Mouse (Mus musculus): ENCODE data around the gene Pitx3. TPM values are rescaled to one million over a fixed set of nuclear protein-coding genes. Genes with fewer than 3 reads are reported as not detected.

The Pitx3 gene
- polyA plus RNA-seq, 1 experiment = 0.84 TPM

DNA sequence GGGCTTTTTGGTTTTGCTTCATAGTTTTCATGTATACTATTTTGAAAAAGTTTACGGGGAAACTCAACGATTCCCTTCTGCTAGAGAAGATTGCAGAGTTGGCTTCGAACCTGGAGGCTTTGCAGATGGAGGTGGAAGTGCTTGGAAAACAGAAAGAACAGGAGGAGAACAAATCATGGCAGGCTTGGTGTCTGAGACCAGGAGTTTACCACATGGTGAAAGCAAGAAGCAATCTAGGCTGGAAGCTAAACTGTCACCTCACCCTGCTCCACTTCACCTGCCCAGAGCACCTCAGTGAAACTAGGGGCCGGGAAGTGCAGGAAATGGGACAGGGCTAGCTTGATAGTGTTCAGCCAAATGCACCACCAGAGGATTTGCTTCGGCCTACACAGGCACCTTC is 51.7 kb downstream of the Pitx3 start:
- H3K27ac ChIP-seq (ENCODE audit: control insufficient read depth, insufficient read depth, low read depth, low read length) = no peak overlapping the region
- H3K4me1 ChIP-seq (ENCODE audit: control insufficient read depth, insufficient read depth, low read length) = no peaks in the 10 kb centered on the region
- H3K4me3 ChIP-seq (ENCODE audit: control insufficient read depth, low read depth, low read length) = no peak overlapping the region
- no peaks in the 10 kb centered on the region for H3K27me3 ChIP-seq (ENCODE audit: control insufficient read depth, insufficient read depth, low read length)
- TF ChIP-seq CTCF (IDR thresholded peaks at IDR 0.05; ENCODE audit: control insufficient read depth, insufficient read depth, insufficient replicate concordance, low read depth, low read length) = no peak
- no peak for TF ChIP-seq POLR2A (IDR thresholded peaks at IDR 0.05; ENCODE audit: control insufficient read depth, low read depth, low read length)
- no peaks in the 10 kb centered on the region for H3K36me3 ChIP-seq (ENCODE audit: control insufficient read depth, insufficient read depth, low read length)

DNA sequence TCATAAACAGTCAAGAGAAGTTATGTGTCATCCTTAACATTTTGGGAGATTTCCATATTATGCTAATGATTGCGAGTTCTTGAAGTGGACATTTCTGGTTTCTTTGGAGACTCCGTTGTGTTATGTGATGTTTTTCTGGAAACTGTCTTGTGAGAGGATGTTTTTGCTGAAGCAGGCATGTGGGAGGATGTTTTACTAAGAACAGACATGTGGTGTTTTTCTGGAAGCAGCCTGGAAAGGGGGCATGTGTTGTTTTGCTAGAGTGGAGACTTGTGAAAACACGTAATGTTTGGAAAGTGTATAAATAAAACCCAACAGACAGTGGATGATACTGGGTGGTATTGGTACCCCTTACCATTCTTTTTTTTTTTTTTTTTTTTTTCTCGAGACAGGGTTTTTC is 52.8 kb downstream of the Pitx3 start:
- H3K27me3 ChIP-seq (ENCODE audit: control insufficient read depth, insufficient read depth, low read length) = no peaks in the 10 kb centered on the region
- H3K36me3 ChIP-seq (ENCODE audit: control insufficient read depth, insufficient read depth, low read length) = no peaks in the 10 kb centered on the region
- no peak overlapping the region for H3K4me3 ChIP-seq (ENCODE audit: control insufficient read depth, low read depth, low read length)
- no peak overlapping the region for H3K27ac ChIP-seq (ENCODE audit: control insufficient read depth, insufficient read depth, low read depth, low read length)
- H3K4me1 ChIP-seq (ENCODE audit: control insufficient read depth, insufficient read depth, low read length) = no peaks in the 10 kb centered on the region
- no peak for TF ChIP-seq CTCF (IDR thresholded peaks at IDR 0.05; ENCODE audit: control insufficient read depth, insufficient read depth, insufficient replicate concordance, low read depth, low read length)
- no peak for TF ChIP-seq POLR2A (IDR thresholded peaks at IDR 0.05; ENCODE audit: control insufficient read depth, low read depth, low read length)

DNA sequence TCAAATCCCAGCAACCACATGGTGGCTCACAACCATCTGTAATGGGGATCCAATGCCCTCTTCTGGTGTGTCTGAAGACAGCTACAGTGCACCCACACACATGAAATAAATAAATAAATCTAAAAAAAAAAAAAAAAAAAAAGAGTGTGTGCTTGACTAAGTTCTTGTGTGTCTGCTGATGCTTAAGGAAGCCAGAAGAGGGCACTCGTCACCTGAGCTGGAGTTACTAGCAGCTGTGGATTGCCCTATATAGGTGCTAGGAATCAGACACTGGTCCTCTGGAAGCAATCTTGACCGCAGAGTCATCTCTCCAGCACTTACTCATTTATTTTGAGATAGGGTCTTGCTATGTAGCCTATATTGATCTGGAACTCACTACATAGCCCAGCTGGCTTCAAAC is 54.0 kb downstream of the Pitx3 start:
- H3K27me3 ChIP-seq (ENCODE audit: control insufficient read depth, insufficient read depth, low read length) = no peaks in the 10 kb centered on the region
- no peaks in the 10 kb centered on the region for H3K36me3 ChIP-seq (ENCODE audit: control insufficient read depth, insufficient read depth, low read length)
- no peaks in the 10 kb centered on the region; the same call in 1 of the 2 replicates for H3K4me1 ChIP-seq (ENCODE audit: control insufficient read depth, insufficient read depth, low read length)
- H3K27ac ChIP-seq (ENCODE audit: control insufficient read depth, insufficient read depth, low read depth, low read length) = no peak overlapping the region
- TF ChIP-seq POLR2A (IDR thresholded peaks at IDR 0.05; ENCODE audit: control insufficient read depth, low read depth, low read length) = no peak
- no peak for TF ChIP-seq CTCF (IDR thresholded peaks at IDR 0.05; ENCODE audit: control insufficient read depth, insufficient read depth, insufficient replicate concordance, low read depth, low read length)
- H3K4me3 ChIP-seq (ENCODE audit: control insufficient read depth, low read depth, low read length) = no peak overlapping the region

DNA sequence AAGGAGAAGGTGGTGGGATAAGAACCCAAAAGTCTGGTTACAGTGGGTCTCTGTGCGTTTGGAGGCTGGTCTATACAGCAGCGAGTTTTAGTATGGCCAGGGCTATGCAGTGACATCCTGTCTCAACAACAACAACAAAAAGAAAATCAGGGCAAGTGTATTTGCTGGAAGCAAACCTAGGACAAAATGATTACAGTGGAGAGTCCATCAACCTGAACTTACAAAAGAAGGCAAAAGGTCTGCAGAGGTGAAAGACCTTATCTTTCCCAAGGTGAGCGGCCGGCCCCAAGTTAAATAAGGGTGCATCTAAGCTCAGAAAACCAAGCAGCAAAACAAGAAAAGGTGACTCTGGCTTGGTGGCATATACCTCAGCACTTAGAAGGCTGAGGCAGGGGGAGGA is 56.5 kb downstream of the Pitx3 start:
- peaks cover 7% of the 10 kb centered on the region for H3K4me1 ChIP-seq (ENCODE audit: control insufficient read depth, insufficient read depth, low read length)
- H3K4me3 ChIP-seq (ENCODE audit: control insufficient read depth, low read depth, low read length) = no peak overlapping the region
- H3K27me3 ChIP-seq (ENCODE audit: control insufficient read depth, insufficient read depth, low read length) = no peaks in the 10 kb centered on the region
- H3K27ac ChIP-seq (ENCODE audit: control insufficient read depth, insufficient read depth, low read depth, low read length) = no peak overlapping the region
- no peaks in the 10 kb centered on the region for H3K36me3 ChIP-seq (ENCODE audit: control insufficient read depth, insufficient read depth, low read length)
- TF ChIP-seq CTCF (IDR thresholded peaks at IDR 0.05; ENCODE audit: control insufficient read depth, insufficient read depth, insufficient replicate concordance, low read depth, low read length) (no peak), POLR2A (IDR thresholded peaks at IDR 0.05; ENCODE audit: control insufficient read depth, low read depth, low read length) (no peak)

DNA sequence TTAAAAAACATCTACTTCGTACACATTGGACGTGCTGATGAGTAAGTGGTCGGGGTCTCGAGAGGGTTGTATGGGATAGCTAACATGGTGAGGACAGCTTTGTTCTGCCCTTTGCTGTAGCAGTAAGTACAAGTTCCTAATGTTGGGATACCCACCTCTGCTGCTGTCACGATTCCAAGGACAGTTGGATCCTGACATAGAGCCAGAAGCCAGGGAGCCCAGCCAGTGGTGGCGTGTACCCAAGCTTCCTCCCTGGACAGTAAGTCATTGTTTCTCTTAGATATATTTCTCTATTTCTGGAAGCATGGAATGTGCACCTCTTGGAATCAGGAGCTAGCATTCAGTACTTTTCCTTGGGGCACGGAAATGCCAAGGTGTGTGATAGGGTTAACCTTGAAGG is 60.3 kb downstream of the Pitx3 start:
- Histone ChIP-seq H3K27ac (ENCODE audit: control insufficient read depth, insufficient read depth, low read depth, low read length) (peak overlapping the region; percentile 44; the same call in 1 of the 2 replicates), H3K4me1 (ENCODE audit: control insufficient read depth, insufficient read depth, low read length) (peaks cover 7% of the 10 kb centered on the region), H3K27me3 (ENCODE audit: control insufficient read depth, insufficient read depth, low read length) (no peaks in the 10 kb centered on the region), H3K4me3 (ENCODE audit: control insufficient read depth, low read depth, low read length) (no peak overlapping the region), H3K36me3 (ENCODE audit: control insufficient read depth, insufficient read depth, low read length) (peaks cover 7% of the 10 kb centered on the region; the same call in 1 of the 2 replicates)
- no peak for TF ChIP-seq CTCF (IDR thresholded peaks at IDR 0.05; ENCODE audit: control insufficient read depth, insufficient read depth, insufficient replicate concordance, low read depth, low read length)
- no peak for TF ChIP-seq POLR2A (IDR thresholded peaks at IDR 0.05; ENCODE audit: control insufficient read depth, low read depth, low read length)

DNA sequence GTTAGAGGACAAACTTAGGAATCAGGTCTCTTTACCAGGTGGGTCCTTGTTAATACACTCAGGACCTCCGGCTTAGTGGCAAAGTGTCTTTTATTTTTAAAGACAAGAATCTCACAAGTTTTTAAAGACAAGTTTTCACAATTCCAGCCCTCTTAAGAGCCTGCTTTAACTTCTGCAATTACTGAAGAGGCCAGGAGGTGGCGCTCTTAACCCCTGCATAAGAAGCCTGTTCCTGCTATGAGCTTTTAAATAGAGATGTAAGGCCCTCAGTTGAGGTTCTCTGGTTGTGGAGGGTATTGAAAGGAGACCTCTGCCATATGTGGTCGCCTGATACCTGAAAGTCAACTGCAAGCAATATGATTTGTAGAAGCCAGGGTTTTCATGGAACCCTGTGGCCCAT is 61.8 kb downstream of the Pitx3 start:
- Histone ChIP-seq H3K4me1 (ENCODE audit: control insufficient read depth, insufficient read depth, low read length) (peaks cover 7% of the 10 kb centered on the region), H3K4me3 (ENCODE audit: control insufficient read depth, low read depth, low read length) (no peak overlapping the region), H3K27me3 (ENCODE audit: control insufficient read depth, insufficient read depth, low read length) (no peaks in the 10 kb centered on the region), H3K27ac (ENCODE audit: control insufficient read depth, insufficient read depth, low read depth, low read length) (no peak overlapping the region), H3K36me3 (ENCODE audit: control insufficient read depth, insufficient read depth, low read length) (peaks cover 8% of the 10 kb centered on the region; the same call in 1 of the 2 replicates)
- no peak for TF ChIP-seq POLR2A (IDR thresholded peaks at IDR 0.05; ENCODE audit: control insufficient read depth, low read depth, low read length)

Other genes with a start within 250 kb of the Pitx3 start
- 5.7 and 5.8 TPM in 2 replicates for gene Armh3, start 149.8 kb downstream of the Pitx3 start, polyA plus RNA-seq (2012; rRNA removed)
- 1.0 and 1.1 TPM in 2 replicates for gene Hps6, start 144.8 kb downstream of the Pitx3 start, polyA plus RNA-seq (2012; rRNA removed)
- 8.9 and 10.1 TPM in 2 replicates for gene Pprc1, start 103.4 kb downstream of the Pitx3 start, polyA plus RNA-seq (2012; rRNA removed)
- 26.2 and 28.9 TPM in 2 replicates for gene Ldb1, start 103.1 kb downstream of the Pitx3 start, polyA plus RNA-seq (2012; rRNA removed)
- 10.8 and 12.2 TPM in 2 replicates for gene Nolc1, start 72.5 kb downstream of the Pitx3 start, polyA plus RNA-seq (2012; rRNA removed)
- gene Elovl3, start 16.4 kb downstream of the Pitx3 start, polyA plus RNA-seq (2012; rRNA removed) = 0.20 and 0.49 TPM in 2 replicates
- 142 and 162 TPM in 2 replicates for gene Gbf1, start 4.2 kb upstream of the Pitx3 start, polyA plus RNA-seq (2012; rRNA removed)
- gene Nfkb2, start 156.0 kb upstream of the Pitx3 start, polyA plus RNA-seq (2012; rRNA removed) = 2.5 and 2.7 TPM in 2 replicates
- 53.7 and 65.2 TPM in 2 replicates for gene Psd, start 178.8 kb upstream of the Pitx3 start, polyA plus RNA-seq (2012; rRNA removed)
- gene Fbxl15, start 179.9 kb upstream of the Pitx3 start, polyA plus RNA-seq (2012; rRNA removed) = 21.5 and 23.5 TPM in 2 replicates
- 24.5 and 28.4 TPM in 2 replicates for gene Cuedc2, start 190.4 kb upstream of the Pitx3 start, polyA plus RNA-seq (2012; rRNA removed)
- gene Mfsd13a, start 192.8 kb upstream of the Pitx3 start, polyA plus RNA-seq (2012; rRNA removed) = 20.0 and 24.3 TPM in 2 replicates
- 0.49 and 0.88 TPM in 2 replicates for gene 2310034G01Rik, start 202.0 kb upstream of the Pitx3 start, polyA plus RNA-seq (2012; rRNA removed)
- 179 and 194 TPM in 2 replicates for gene Actr1a, start 247.4 kb upstream of the Pitx3 start, polyA plus RNA-seq (2012; rRNA removed)
- gene Sufu, start 248.6 kb upstream of the Pitx3 start, polyA plus RNA-seq (2012; rRNA removed) = 186 and 202 TPM in 2 replicates

Measured in testis, adult 2 months (tissue).